ENCODE assay signal across 9 mouse cellular contexts in the genomic region with DNA sequence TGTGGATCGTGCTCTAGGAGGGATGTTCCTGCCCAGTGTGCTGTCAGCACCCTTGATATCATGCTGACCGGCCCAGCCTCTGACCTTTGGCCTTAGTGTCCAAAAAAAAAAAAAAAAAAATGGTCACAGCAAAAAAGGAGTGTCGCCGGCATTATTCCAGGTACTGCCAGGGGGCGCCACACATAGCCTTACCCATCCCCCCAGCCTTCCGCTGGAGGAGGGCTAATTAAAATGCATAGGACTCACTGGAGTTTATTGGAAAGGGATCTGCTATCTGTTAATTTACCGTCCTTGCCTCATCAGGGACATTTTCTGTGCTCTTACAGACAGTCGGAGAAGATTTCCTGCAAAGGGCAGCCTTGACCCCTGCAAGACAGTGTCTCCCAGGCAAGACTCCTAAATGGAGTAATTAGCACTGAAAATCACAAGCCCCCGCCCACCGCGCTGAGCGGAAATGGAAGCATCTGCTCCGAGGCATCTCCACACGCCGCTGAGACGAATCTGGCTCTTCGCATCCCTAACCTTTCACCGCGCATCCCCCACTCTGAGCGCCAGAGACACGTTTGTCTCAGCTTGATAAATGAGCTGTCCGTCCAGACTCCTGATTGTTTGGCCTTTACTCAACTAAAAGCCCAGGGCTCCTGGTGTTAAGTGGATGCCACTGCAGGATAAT. TPM values are rescaled to one million over a fixed set of nuclear protein-coding genes. Genes with fewer than 3 reads are reported as not detected.
DNase-seq lines count a peak whose midpoint lies in the region; ATAC-seq lines count a peak whose summit lies in the region.
"Had no signal": no experiment of that assay in that cellular context is flagged by ENCODE, and none has a peak within 500 bp of the region (broad histone marks: within the 10 kb centered on the region; RNA-seq: fewer than 3 reads in every experiment).

No protein-coding gene starts in this region.

- H3K27me3 ChIP-seq in hindbrain, embryonic 15.5 days, result no peaks in the 10 kb centered on the region
- H3K27me3 ChIP-seq: liver, embryonic 13.5 days had no signal

- no peaks in the 10 kb centered on the region for H3K9me3 ChIP-seq in hindbrain, embryonic 15.5 days
- H3K9me3 ChIP-seq: liver, embryonic 13.5 days had no signal

- H3K4me2 ChIP-seq in hindbrain, embryonic 15.5 days, result peak overlapping the region; percentile 54
- H3K4me2 ChIP-seq: liver, embryonic 13.5 days had no signal

- H3K4me3 ChIP-seq in hindbrain, embryonic 15.5 days, result peak overlapping the region; percentile 24
- H3K4me3 ChIP-seq: liver, embryonic 13.5 days had no signal

- 3% methylated on average over 22 of the region's 22 CpGs for WGBS in hindbrain, embryonic 15.5 days

- DNase-seq in right cerebral cortex, postnatal 14 days, result peak; percentile 26
- no peak for DNase-seq in right cerebral cortex, postnatal 25 days
- peak; percentile 66 for DNase-seq in embryo, embryonic 11 days
- peak; percentile 15 for DNase-seq in testis, postnatal 14 days (ENCODE audit: low spot score)
- DNase-seq in adrenal gland, postnatal 4 days (ENCODE audit: low spot score in 2 of 2), result no peak
- no peak for DNase-seq in heart, adult 11 months
- DNase-seq: liver, embryonic 13.5 days had no signal

- H3K36me3 ChIP-seq in hindbrain, embryonic 15.5 days, result no peaks in the 10 kb centered on the region
- H3K36me3 ChIP-seq: liver, embryonic 13.5 days had no signal

- ATAC-seq in hindbrain, embryonic 15.5 days (ENCODE audit: low FRiP score, low read depth), result peak; percentile 50; the same call in 1 of the 2 replicates

- H3K9ac ChIP-seq in hindbrain, embryonic 15.5 days, result 0 out of 2 replicates have a peak overlapping the region, but pooled peaks have one; percentile 12
- H3K9ac ChIP-seq: liver, embryonic 13.5 days had no signal

- H3K27ac ChIP-seq in hindbrain, embryonic 15.5 days (replicated peaks), result 0 out of 2 replicates have a peak overlapping the region, but pooled peaks have one; percentile 19
- H3K27ac ChIP-seq: liver, embryonic 13.5 days had no signal

- H3K4me1 ChIP-seq in hindbrain, embryonic 15.5 days (replicated peaks), result peaks cover 20% of the 10 kb centered on the region
- H3K4me1 ChIP-seq: liver, embryonic 13.5 days had no signal

RNA-seq across cellular contexts. Expression of a gene that starts 38.9 kb away (rescaled TPM):
- polyA plus RNA-seq in hindbrain, embryonic 15.5 days (2015; fragmentation: Nextera tagmentation; extraction: Ambion mirVana), result not detected in 2 replicates
- not detected for total RNA-seq in adrenal gland, postnatal 4 days (2021)
- polyA plus RNA-seq: heart, embryonic 16.5 days; liver, embryonic 13.5 days had no signal

Comparison
In these comparisons a context has a peak if more than half of its experiments do, and no peak if none do; other contexts are left out.
1. DNase-seq: peak in right cerebral cortex, postnatal 14 days (single experiment), embryo, embryonic 11 days (single experiment) and testis, postnatal 14 days (single experiment); none in right cerebral cortex, postnatal 25 days (single experiment), adrenal gland, postnatal 4 days (0 of 2) and heart, adult 11 months (single experiment).